Mouse (Mus musculus): ENCODE measurements at regions not wholly inside any gene's neighbourhood (a gene's known extent, or its start where the extent isn't known, plus 50 kb on each side); places are given as distances from the start of the nearest gene placed in this dataset.
A peak's percentile ranks its signal among the peaks of the same experiment; 100 is the strongest.

DNA sequence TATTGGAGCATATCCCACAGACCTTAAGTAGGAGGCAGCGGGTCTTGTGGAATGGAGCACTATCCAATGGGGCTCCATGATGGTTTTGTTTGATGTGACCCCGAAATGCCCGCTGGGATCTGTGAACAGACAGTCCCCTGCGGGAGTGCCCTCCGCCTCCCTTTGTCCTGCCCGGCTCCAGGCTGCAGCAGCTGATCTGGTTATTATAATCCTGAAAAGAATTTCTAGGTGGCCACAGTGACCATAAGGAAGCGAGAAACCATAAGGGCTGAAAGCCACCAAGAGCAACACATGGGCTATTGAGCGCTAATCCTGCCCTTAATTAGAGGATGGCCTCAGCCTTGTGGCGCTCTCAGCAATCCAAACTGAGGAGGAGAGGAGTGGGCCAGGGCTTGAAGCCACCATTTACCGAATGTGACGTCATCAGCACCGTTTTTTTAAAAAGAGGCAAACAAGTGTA is 525.9 kb upstream of the Btbd3 start:
- TF ChIP-seq MYOD1 (IDR thresholded peaks at IDR 0.05; ENCODE audit: control insufficient read depth in 1 of 3, insufficient read length in 2 of 3, low read depth in 2 of 3) = peak in 1 of 3 experiments; percentile 10
- TF ChIP-seq POLR2A (IDR thresholded peaks at IDR 0.05; ENCODE audit: insufficient read length, low read depth) = no peak
- TF ChIP-seq MAX (IDR thresholded peaks at IDR 0.05; ENCODE audit: low read depth) = no peak
- TF ChIP-seq MYOG (IDR thresholded peaks at IDR 0.05; ENCODE audit: control insufficient read depth in 1 of 3, insufficient read depth in 1 of 3, insufficient read length in 2 of 3, low read depth in 2 of 3) = peak in 2 of 3 experiments; percentile 5 to 36
- no peak for TF ChIP-seq E2F4 (IDR thresholded peaks at IDR 0.05; ENCODE audit: insufficient read depth)
- no peak for TF ChIP-seq POLR2AphosphoS2 (IDR thresholded peaks at IDR 0.05; ENCODE audit: insufficient read length, low read depth)
- no peak for TF ChIP-seq CEBPB (IDR thresholded peaks at IDR 0.05; ENCODE audit: insufficient read depth, poor library complexity, severe bottlenecking)
- TF ChIP-seq USF1 (IDR thresholded peaks at IDR 0.05; ENCODE audit: low read depth) = no peak
- TF ChIP-seq TCF12 (IDR thresholded peaks at IDR 0.05; ENCODE audit: insufficient read depth, poor library complexity, severe bottlenecking) = no peak
- no peak for TF ChIP-seq REST (IDR thresholded peaks at IDR 0.05; ENCODE audit: insufficient read depth, insufficient read length)
- TF ChIP-seq TCF3 (IDR thresholded peaks at IDR 0.05; ENCODE audit: insufficient read length, low read depth) = no peak
